Mouse (Mus musculus) stomach, embryonic 14.5 days (tissue): ENCODE measurements around the gene Sept1. TPM values are rescaled to one million over a fixed set of nuclear protein-coding genes. Genes with fewer than 3 reads are reported as not detected.

Experiments
- ATAC-seq: fragments of 200-750 bp; cut with Nextera tagmentation; 2 replicates; pipeline ENCODE4 v1.8.0; 2017; ENCODE audit warnings: low read depth, moderate TSS enrichment; ENCODE audit not compliant: insufficient number of reproducible peaks, insufficient read depth, low FRiP score
- H3K27ac ChIP-seq: fragments of 300-500 bp; sonication (generic); 2 replicates; pipeline ENCODE4 v1.5.1; 2014; ENCODE audit warnings: mild to moderate bottlenecking, low read length, moderate library complexity, mixed read lengths
- H3K27me3 ChIP-seq: fragments of 300-500 bp; sonication (generic); 2 replicates; pipeline ENCODE4 v1.6.1; 2014; ENCODE audit warnings: low read length, control low read depth, mixed read lengths; ENCODE audit not compliant: control insufficient read depth, insufficient read depth
- H3K36me3 ChIP-seq: fragments of 300-500 bp; sonication (generic); 2 replicates; pipeline ENCODE4 v1.6.1; 2014; ENCODE audit warnings: mild to moderate bottlenecking, control low read depth, low read length, moderate library complexity, mixed read lengths; ENCODE audit not compliant: control insufficient read depth, insufficient read depth
- H3K4me1 ChIP-seq: fragments of 300-500 bp; sonication (generic); 2 replicates; pipeline ENCODE4 v1.6.1; 2014; ENCODE audit warnings: low read length, control low read depth, mixed read lengths; ENCODE audit not compliant: control insufficient read depth, insufficient read depth
- H3K4me2 ChIP-seq: fragments of 300-500 bp; sonication (generic); replicated peaks from 2 replicates; pipeline ENCODE4 v1.6.1; 2014; ENCODE audit warnings: low read depth, low read length, control low read depth
- H3K4me3 ChIP-seq: fragments of 300-500 bp; sonication (generic); 2 replicates; pipeline ENCODE4 v1.5.1; 2014; ENCODE audit warnings: low read depth, low read length, control low read depth
- H3K9ac ChIP-seq: fragments of 300-500 bp; sonication (generic); replicated peaks from 2 replicates; pipeline ENCODE4 v1.6.1; 2014; ENCODE audit warnings: low read depth, mild to moderate bottlenecking, control low read depth, low read length, moderate library complexity, mixed read lengths
- H3K9me3 ChIP-seq: fragments of 300-500 bp; sonication (generic); 2 replicates; pipeline ENCODE4 v1.6.1; 2016; ENCODE audit warnings: low read depth, low read length, control low read depth; ENCODE audit not compliant: control insufficient read depth
- WGBS: fragments of 180-500 bp; shearing (Covaris S2); extraction: QIAGEN DNeasy Blood & Tissue Kit; methylation state at CpG from one replicate; pipeline ENCODE4 v1.1.7; 2014; 5-methylcytosine and 5-hydroxymethylcytosine counted together
- polyA plus RNA-seq: library from polyadenylated mRNA; unstranded; fragments of >200 nt; fragmentation: Nextera tagmentation; extraction: Ambion mirVana; gene quantifications from 2 replicates; pipeline ENCODE4 v1.2.1, GENCODE M21; 2014

Sept1 gene
- polyA plus RNA-seq, 1 experiment from 2014 or later: 14.9 TPM

DNA sequence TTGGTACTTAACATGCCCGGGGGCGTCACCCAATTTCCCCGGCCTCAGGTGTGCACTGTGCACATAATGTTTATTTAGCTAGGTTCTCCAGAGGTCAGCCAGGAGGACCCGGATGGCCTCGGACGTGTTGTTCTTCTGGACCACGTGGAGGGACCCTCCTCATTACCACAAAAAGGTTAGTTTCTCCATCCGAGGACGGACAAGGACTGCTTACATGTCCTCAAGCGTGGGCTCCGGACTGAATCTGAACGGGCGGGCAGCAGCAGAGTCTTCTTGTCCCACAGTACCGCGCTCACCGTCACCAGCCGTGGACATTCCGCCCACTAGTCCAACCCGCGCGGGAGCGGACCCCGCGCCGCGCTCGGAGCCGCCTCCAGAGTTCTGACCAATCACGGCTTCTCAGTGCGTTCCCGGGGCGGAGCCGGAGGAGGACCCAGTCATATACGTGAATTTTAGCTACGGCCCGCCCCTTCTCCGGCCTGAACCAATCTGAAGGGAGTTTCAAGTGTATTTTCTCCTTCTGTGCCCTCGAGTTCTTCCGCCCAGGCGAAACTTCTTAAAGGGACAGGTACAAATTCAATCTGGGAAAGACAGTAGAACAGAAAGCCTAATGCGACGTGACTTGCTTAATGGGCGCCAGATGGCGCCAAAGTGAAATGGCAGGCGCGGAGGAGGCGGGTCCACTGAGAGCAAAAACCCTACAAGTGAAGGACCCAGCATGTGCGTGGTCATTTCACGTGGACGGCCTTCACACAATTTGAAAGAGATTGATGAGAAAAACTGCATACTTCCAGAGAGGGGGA, 27.6 kb upstream of the Sept1 start, which contains the start of gene Dctpp1:
TSS of gene Dctpp1 (minus strand) at position 401 of the 803 bp plus-strand sequence.
- Histone ChIP-seq H3K4me2 (peak within 1 kb of the TSS; percentile 71), H3K4me1 (0 out of 2 replicates have a peak, but pooled peaks cover 2% of the 10 kb centered on the region), H3K9me3 (no peaks in the 10 kb centered on the region), H3K4me3 (peak within 1 kb of the TSS; percentile 70), H3K36me3 (peaks cover 18% of the 10 kb centered on the region; the same call in 1 of the 2 replicates), H3K27me3 (no peaks in the 10 kb centered on the region), H3K9ac (peak within 1 kb of the TSS; percentile 65), H3K27ac (no peak within 1 kb of the TSS)
- WGBS: under 1% methylated on average over 50 of the region's 50 CpGs
- ATAC-seq: peak; percentile 98

DNA sequence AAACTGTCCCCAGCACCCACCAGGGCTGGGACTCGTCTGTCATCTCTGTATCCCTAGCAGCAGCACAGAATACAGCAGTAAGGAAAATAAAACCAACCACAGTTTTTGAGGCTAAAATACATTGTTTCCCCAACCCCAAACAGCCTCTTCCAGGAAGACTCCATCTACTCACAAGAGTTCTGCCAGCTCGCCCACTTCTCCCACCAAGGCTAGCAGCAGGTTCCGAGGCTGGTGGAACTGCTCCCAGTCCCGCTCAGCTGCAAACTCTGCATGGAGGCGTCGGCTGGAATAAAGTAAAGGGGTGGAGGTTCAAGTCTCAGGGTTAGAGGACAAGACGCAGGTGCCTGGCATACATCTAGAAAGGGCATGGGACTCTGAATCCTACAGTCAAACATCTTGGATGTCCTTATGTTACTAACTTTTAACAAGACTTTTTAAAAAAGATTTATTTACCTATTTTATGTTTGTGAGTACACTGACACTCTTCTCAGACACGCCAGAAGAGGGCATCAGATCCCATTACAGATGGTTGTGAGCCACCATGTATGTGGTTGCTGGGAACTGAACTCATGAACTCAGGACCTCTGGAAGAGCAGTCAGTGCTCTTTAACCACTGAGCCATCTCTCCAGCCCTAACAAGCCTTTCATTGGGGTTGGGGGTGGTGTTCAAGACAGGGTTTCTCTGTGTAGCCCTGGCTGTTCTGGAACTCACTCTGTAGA, 26.4 kb upstream of the Sept1 start:
- no peak overlapping the region for H3K9ac ChIP-seq
- no peak for ATAC-seq
- 71% methylated on average over 8 of the region's 8 CpGs for WGBS

DNA sequence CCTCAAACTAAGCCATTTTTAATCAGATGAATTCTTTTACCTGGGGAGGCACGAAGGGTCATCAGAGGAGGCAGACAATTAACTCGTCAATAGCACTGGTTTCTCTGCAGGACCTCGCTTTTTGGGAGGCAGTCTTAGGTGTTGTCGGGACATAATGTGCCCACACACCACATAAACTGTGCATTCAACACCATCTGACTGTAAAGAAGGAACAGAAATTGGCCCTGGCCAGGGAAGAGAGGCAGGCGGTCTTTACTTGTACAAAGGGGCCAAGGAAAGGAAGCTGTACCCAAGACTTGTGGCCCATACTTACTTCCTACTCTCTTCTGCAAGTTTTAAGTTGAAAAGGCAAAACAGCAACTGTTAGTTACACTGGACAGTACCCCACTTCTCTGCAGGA, 23.6 kb upstream of the Sept1 start:
- H3K4me3 ChIP-seq: no peak overlapping the region
- H3K9me3 ChIP-seq: no peaks in the 10 kb centered on the region
- no peaks in the 10 kb centered on the region for H3K27me3 ChIP-seq
- H3K4me1 ChIP-seq: 0 out of 2 replicates have a peak, but pooled peaks cover 9% of the 10 kb centered on the region
- peaks cover 28% of the 10 kb centered on the region for H3K36me3 ChIP-seq
- H3K27ac ChIP-seq: no peak overlapping the region
- H3K9ac ChIP-seq: no peak overlapping the region
- ATAC-seq: no peak
- WGBS: 87% methylated on average over 5 of the region's 5 CpGs
- no peak overlapping the region for H3K4me2 ChIP-seq

More for the DNA sequence above, 26.4 kb upstream of the Sept1 start:
- H3K36me3 ChIP-seq: peaks cover 18% of the 10 kb centered on the region; the same call in 1 of the 2 replicates
- H3K4me2 ChIP-seq: peak overlapping the region; percentile 71
- H3K27me3 ChIP-seq: no peaks in the 10 kb centered on the region
- H3K9me3 ChIP-seq: no peaks in the 10 kb centered on the region
- H3K27ac ChIP-seq: no peak overlapping the region
- peak overlapping the region; percentile 70 for H3K4me3 ChIP-seq
- 0 out of 2 replicates have a peak, but pooled peaks cover 9% of the 10 kb centered on the region for H3K4me1 ChIP-seq

DNA sequence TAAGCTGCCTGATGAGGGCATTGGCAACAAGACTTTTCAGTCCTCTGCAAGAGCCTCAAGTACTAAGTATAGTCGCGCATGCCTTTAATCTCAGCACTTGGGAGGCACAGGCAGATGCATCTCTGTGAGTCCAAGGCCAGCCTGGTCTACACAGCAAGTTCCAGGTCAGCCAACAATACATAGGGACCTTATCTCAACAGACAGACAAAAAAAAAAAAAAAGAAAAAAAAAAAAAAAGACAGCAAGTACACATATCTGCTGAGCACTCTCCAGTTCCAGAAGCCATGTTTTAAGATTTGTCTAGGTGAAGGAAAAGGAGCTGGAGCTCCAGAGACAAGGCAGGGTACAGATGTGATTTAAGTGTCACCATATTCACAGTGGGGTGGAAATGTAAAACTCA, 23.0 kb upstream of the Sept1 start:
- Histone ChIP-seq H3K36me3 (peaks cover 28% of the 10 kb centered on the region), H3K9me3 (no peaks in the 10 kb centered on the region), H3K4me1 (0 out of 2 replicates have a peak, but pooled peaks cover 9% of the 10 kb centered on the region), H3K4me2 (no peak overlapping the region), H3K27ac (no peak overlapping the region), H3K27me3 (no peaks in the 10 kb centered on the region), H3K9ac (no peak overlapping the region), H3K4me3 (no peak overlapping the region)
- ATAC-seq: no peak
- 91% methylated on average over 2 of the region's 2 CpGs for WGBS

DNA sequence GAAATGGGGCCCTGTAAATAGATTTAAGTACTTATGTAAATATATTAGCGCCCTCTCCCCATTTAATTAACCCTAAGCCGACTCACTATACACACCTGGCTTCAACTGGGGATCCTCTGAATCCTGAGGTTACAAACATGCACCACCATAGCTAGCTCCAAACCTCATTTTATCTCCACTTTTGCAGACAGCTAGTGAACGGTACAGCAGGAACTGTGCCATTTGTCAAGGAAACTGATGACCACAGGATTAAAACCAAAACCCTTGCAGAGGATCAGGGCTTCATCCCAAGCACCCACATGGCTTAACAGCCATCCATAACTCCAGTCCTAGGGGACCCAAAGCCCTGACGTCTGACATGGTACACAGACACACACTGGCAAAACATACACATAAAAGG, 22.1 kb upstream of the Sept1 start:
- Histone ChIP-seq H3K9ac (peak overlapping the region; percentile 53; the same call in 1 of the 2 replicates), H3K27me3 (no peaks in the 10 kb centered on the region), H3K4me3 (peak overlapping the region; percentile 54), H3K27ac (peak overlapping the region; percentile 85), H3K9me3 (no peaks in the 10 kb centered on the region), H3K4me2 (peak overlapping the region; percentile 89), H3K4me1 (0 out of 2 replicates have a peak, but pooled peaks cover 9% of the 10 kb centered on the region), H3K36me3 (peaks cover 33% of the 10 kb centered on the region)
- no peak for ATAC-seq
- WGBS: 9% methylated on average over 4 of the region's 4 CpGs

DNA sequence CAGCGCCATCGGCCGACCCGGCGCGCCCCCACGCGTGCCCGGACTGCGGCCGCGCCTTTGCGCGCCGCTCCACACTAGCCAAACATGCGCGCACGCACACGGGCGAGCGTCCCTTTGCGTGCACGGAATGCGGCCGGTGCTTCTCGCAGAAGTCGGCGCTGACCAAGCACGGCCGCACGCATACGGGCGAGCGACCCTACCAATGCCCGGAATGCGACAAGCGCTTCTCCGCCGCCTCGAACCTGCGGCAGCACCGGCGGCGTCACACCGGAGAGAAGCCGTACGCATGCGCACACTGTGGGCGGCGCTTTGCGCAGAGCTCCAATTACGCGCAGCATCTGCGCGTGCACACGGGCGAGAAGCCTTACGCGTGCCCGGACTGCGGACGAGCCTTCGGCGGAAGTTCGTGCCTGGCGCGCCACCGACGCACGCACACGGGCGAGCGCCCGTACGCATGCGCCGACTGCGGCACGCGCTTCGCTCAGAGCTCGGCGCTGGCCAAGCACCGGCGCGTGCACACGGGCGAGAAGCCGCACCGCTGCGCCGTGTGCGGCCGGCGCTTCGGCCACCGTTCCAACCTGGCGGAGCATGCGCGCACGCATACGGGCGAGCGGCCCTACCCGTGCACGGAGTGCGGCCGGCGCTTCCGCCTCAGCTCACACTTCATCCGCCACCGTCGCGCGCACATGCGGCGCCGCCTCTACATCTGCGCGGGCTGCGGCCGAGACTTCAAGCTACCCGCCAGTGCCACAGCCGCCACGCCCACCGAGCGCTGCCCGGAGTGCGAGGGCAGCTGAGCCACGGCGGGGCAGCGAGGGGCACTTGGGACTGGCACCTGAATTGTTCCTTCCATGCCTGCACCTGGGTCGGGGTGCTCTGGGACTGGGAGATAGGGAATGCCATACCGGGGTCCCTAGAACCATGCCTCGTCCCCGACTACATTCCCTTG, 21.2 kb upstream of the Sept1 start:
- 0 out of 2 replicates have a peak, but pooled peaks cover 6% of the 10 kb centered on the region for H3K4me1 ChIP-seq
- peak overlapping the region; percentile 54 for H3K4me3 ChIP-seq
- peak overlapping the region; percentile 89 for H3K4me2 ChIP-seq
- H3K27ac ChIP-seq: peak overlapping the region; percentile 85
- peaks cover 39% of the 10 kb centered on the region for H3K36me3 ChIP-seq
- WGBS: under 1% methylated on average over 136 of the region's 136 CpGs
- ATAC-seq: peak; percentile 92
- H3K9me3 ChIP-seq: no peaks in the 10 kb centered on the region
- peak overlapping the region; percentile 53 for H3K9ac ChIP-seq
- H3K27me3 ChIP-seq: no peaks in the 10 kb centered on the region

DNA sequence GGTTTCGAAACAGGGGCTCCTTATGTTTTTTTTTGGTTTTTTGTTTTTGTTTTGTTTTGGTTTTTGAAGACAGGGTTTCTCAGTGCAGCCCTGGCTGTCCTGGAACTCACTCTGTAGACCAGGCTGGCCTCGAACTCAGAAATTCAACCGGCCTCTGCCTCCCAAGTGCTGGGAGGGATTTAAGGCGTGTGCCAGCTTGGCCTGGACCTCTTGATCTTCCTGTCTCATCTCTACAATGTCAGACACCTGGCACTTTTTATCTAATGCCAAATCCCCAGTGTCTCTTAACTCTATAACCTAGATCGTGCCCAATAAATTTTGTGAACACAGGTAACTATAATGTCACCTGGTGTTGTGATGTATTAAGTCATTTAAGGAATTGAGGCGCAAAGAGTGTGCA, 20.4 kb upstream of the Sept1 start:
- no peaks in the 10 kb centered on the region for H3K9me3 ChIP-seq
- peak overlapping the region; percentile 54 for H3K4me3 ChIP-seq
- no peaks in the 10 kb centered on the region for H3K27me3 ChIP-seq
- 75% methylated on average over 6 of the region's 6 CpGs for WGBS
- 0 out of 2 replicates have a peak, but pooled peaks cover 6% of the 10 kb centered on the region for H3K4me1 ChIP-seq
- H3K36me3 ChIP-seq: peaks cover 32% of the 10 kb centered on the region
- H3K27ac ChIP-seq: peak overlapping the region; percentile 85
- ATAC-seq: no peak
- H3K4me2 ChIP-seq: peak overlapping the region; percentile 89
- peak overlapping the region; percentile 48 for H3K9ac ChIP-seq
